Mouse (Mus musculus) testis, postnatal 10 days (tissue): ENCODE measurements around the gene Tmprss12.
"Not testable (repeated sequence)": the region's sequence is repeated elsewhere in the genome, so short reads cannot be mapped to it uniquely, and the experiment has no call there.

Source experiments
- DNase-seq: peaks from one replicate; pipeline ENCODE4 v3.0.0; 2021; ENCODE audit warnings: low spot score

Gene Tmprss12

DNA sequence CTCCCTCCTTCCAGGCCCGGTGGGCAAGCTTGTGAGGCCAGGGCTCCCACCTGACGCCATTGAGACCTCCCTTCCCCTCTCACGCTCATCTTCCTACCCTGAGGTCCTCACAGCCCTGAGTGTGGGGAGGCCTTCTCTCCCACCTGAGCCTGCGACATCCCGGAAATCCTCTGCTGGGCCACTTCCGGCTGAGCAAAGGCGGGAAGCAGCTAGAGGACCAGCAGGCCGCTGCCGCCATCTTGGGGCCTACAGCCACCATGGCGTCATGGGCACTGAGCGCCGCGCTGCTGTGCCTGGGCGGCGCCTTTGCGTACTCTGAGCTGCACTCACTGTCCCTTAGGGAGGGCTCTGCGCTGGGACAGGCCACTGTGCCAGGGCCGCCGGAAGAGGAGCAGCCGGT is at the start of gene Tmprss12:
Tmprss12 (plus strand) TSS at position 212 of the 400 bp plus-strand sequence.
- DNase-seq: no peak

DNA sequence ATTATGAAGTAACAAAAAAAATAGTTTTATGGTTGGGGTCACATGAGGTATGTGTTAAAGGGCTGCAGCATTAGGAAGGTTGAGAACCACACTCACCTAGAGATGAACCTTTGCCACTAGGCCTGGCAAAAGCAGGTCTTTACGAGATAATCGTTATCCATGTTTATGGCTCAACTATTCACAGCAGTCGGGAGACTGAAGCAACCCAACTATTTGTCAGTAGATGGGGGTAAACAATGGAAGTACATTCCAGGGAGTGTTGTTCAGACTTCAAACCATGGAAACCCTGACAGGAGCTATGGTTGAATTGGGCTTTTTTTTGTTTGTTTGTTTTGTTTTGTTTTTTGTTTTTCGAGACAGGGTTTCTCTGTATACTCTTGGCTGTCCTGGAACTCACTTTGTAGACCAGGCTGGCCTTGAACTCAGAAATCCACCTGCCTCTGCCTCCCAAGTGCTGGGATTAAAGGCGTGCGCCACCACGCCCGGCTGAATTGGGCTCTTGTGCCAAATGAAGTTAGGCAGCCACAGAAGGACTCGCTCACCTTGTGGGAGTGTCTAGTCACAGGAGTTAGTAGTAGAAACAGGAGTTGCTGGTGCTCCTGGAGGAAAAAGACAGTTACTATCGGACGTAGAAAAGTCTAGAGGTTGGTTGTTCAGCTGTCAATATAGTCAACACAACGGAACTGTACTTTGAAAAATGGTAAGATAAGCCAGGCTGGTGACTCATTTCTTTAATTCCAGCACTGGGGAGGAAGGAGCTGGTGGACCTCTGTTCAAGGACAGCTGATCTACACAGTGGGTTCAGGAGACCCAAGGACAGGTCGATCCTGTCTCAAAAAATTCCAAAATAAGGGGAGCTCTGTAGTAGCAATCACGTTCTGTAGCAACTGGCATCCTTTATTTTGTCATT is 48.8 kb upstream of the Tmprss12 start:
- DNase-seq: no peak

DNA sequence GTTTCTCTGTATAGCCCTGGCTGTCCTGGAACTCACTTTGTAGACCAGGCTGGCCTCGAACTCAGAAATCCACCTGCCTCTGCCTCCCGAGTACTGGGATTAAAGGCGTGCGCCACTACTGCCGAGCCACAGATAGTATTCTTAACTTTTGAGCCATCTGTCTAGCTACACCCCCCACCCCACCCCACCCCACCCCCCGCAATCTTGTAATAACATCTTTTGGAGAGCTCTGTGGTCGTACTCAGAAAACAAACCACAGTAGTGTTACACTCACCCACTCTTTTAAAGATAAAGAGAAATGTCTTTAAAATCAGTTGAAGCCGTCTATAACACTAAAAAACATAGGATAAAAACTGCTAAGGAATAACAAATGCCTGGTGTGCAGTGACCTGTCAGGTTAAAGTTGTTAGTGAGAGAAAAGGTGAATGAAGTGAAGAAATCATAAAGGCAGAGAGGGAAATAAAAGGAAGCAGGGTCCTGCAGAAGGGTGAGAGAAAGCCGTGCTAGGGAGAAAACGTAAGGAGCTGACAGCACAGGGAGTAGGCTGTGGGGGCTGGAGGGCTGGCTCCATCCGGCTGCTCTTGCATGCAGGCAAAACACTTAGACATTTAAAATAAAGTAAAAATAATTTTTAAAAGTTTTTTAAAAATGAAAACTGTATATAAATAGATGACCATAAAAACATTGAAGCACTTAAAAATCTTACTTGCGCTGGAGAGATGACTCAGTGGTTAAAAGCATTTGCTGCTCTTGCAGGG is 45.2 kb upstream of the Tmprss12 start:
- DNase-seq: no peak

DNA sequence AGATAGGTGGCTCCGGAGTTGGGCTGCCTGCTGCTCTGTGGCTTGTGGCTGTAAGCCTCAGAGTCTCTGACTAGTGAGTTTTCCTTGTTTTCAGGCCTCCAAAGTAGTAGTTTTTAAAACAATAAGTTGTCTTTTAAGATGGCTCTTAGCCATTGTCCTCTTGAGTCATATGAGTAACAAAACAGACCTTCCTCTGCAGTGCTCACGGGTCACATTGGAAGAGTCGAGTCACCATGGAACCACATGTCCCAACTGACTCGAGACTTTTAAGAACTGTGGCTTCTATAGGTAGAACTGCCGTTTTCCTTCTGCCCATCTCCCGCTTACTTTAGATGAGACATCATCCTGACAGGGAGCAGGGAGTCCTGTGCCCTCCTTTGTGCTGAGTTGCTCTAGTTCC is 43.7 kb upstream of the Tmprss12 start:
- DNase-seq: no peak

DNA sequence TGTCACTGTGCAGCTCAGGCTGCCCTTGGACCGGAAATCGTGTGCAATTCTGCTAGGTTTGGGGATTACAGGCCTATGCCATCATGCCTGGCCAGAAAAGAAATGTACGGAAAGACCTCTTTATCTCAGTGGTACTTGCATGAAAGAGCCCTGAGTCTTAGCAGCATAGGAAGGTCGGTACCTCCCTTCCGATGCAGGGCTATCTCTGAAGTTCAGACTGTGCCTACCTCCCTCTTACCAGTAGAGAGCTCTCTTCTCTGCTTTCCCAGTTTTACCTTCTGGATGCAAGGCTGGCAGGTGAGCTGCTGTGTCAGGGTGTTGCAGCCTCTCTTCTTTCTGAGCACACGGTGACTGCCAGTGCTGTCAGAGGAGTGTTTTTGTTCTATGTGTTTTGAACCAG is 38.9 kb upstream of the Tmprss12 start:
- DNase-seq: no peak

DNA sequence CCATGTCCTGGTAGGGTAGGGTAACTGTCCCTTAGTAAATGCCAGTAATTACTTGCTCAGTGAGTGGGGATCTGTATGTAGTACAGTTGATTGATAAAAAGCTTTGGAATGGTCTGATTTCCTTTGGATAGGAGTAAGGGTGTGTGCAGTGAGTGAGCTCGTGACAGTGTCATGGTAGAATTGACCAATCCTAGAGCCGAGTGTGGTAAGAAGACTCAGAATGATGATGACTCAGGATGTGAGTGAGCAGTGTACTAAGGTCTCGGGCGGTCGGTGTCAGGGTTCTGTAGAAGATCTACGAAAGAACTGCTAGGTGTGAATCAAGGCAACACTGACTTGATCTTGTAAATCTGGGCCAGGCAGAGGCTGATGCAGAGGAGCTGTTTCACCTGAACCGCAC is 34.7 kb upstream of the Tmprss12 start:
- no peak for DNase-seq

DNA sequence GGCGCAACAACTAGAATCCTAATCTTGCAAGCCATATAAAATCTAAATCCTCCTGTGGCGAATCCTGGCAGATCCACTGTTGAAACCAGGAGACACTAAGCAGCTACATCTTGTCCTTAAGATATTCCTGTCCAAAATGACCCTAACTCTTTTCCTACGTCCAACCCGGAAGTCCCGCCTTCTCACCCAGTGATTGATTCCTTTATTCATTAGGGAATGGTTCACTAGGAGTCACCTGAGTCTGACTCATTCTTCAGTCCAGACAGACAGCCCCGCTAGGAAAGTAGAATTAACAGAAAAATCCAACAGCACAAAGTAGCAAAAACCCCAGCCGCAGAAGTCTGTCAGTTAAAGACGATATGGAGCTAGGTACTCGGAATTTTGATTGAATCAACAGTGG is 33.3 kb upstream of the Tmprss12 start:
- no peak for DNase-seq

DNA sequence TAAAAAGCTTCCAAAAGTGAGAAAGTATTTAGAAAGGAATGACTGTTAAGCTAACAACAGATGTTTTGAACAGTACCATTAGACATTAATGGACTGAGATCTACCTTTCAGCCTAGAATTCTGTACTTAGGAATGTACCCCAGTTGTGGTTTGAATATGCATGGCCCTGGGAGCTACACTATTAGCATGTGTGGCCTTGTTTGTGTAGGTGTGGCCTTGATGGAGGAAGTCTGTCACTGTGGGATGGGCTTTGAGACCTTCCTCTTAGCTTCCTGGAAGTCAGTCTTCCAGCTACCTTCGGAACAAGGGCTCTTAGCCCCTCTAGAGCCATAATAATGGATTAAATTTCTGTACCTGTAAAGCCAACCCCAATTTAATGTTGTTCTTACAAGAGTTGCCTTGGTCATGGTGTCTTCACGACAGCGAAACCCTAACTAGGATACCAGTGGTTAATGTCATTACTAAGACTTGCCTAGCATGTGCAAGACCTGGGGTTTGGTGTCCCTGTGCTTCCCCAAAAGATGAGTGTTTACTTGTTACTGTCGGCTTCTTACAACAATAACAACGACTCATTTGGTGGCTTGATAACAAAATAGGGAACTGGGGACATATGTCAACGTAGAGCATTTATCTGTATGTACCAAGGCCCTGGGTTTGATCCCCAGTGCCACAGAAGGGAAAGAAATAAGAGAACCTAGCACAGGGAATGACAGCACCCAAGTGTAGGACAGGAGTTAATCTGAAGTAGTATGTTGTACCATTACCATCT is 31.8 kb upstream of the Tmprss12 start:
- DNase-seq: no peak

DNA sequence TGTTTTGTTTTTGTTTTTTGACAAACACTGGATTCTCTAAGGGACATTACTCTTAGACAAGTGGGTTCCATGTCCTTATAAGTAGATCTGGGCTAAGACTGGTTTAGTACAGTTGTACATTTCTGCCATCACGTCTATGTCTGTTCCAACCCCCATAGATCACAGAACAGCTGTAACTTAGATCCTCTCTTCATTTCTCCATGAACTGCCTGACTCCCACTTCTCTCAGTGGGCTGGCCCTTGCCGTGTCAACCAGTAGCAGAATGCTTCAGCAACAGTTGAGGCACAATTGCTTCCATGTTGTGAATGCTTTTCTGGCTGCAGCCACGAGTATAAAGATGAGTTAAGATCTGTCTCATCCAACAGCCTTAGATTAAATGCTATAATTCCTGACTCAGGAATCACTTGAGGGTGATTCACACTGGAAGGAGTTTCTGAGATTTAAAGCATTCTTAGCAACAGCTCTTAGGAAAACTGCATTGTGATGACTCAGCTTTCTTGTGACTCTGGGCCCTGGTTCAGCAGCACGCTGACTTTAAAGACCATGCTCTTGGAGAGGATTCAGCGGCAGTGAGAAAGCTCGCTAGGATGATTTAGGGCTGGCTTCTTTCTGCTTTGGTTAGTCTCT is 29.4 kb upstream of the Tmprss12 start:
- DNase-seq: no peak

DNA sequence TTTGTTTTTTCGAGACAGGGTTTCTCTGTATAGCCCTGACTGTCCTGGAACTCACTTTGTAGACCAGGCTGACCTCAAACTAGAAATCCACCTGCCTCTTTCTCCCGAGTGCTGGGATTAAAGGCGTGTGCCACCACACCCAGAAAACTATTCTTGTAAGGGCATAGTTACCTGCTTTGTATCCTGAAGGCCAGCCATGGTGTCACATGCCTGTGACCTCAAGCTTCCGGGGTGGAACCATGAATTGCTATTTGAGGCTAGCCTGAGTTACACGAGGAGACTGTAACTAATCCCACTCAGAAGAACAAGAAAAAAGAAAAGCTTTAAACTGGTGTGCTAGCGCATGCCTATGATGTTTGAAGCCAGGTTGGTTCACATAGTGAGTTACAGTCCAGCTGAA is 24.3 kb upstream of the Tmprss12 start:
- DNase-seq: no peak

DNA sequence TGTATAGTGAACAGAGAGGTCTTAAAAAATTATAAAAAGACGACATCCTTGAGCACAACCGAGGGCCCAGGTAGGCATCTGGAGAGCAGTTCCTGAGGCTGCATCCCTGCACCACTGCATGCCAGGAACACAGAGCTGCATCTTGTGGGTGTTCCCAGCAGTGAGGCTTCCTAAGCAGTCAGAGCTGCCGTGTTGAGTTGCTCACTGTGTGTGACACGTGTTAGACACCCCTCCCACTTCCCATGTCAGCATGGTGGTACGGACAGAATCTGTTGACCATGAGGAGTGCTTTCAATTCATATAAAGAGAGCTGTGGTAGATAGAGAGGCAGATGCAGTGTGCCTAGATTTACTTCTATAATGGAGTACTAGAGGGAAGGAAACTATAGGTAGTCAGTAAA is 23.3 kb upstream of the Tmprss12 start:
- no peak for DNase-seq

DNA sequence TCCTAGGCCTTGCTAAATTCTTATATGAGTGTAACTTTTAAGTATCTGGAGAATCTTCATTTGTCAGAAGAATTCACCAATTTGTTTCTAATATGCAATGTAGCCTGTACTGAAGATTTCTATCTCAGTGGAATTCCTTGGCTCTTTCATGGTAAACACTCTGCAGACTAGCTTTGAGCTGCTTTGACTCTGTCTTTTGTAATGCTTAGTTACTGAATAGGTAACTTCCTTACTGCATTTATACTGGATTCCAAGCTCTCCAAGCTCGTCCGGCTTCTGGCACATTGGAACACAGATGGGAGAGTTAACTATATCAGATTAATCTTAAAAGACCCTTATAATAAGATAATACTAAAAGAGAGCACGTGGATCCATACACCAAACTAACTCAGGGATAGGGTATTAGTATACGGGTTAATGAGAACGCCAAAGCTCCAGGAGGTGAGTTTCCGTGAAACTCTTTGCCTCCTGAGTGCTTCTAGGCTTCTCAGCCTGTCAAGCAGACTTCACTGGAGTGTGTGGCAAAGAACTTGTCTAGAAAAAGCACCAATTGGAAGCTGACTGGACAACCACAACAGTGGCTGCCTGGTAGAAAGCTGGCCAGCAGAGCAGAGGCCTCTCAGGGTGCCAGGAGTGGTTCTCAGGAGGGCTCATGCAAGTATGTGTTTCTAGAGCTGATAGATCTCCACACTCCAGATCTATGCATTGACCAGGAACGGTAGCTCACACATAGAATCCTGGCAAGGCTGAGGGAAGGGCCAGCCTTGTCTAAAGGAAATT is 21.8 kb upstream of the Tmprss12 start:
- DNase-seq: no peak

DNA sequence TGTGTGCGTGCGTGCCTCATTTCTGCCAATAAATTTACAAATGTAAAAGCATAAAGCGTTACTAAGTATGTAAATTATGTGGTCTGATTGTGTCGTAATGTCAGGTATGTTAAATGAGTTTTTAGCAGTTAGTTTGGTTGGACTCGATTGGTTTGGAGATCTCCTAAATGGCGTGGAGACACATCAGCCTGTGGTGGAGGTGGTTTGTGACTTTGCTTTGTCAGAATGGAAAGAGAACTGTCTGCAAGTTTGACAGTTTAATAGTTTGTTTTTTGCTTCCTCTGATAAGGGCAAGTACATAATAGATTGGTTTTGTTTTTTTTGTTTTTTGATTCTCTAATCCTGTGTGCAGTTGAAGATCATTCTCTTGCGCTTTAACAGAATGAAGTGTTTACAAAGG is 20.3 kb upstream of the Tmprss12 start:
- not testable (repeated sequence) for DNase-seq

DNA sequence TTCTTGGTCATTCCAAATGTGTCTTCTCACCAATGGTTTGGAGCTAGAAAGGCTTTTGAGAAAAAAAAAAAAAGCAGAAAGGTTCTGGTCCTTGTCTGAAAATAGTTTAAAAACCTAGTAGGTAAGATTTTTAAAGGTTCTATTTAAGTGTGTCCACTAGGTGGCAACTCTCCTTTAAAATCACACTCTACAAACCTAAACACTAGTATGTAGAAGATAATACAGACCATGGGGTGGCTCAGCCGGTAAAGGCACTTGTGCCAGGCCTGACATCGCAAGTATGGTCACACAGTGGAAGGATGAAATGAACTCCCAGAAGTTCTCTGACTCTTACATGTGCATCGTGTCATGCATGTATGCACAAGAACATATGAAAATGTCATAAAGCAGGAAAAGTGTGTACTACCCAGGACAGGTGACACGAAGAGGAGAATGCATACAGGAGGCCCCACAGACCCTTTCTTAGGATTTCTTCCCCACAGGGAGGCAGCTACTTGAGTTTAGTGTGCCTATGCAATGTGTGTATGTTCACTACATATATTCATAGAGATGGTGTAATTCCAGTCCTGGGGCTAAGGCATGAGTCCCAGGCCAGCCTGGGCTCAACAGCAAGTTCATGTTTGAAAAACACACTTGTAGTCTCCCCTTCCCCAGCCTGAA is 17.3 kb upstream of the Tmprss12 start:
- DNase-seq: no peak

DNA sequence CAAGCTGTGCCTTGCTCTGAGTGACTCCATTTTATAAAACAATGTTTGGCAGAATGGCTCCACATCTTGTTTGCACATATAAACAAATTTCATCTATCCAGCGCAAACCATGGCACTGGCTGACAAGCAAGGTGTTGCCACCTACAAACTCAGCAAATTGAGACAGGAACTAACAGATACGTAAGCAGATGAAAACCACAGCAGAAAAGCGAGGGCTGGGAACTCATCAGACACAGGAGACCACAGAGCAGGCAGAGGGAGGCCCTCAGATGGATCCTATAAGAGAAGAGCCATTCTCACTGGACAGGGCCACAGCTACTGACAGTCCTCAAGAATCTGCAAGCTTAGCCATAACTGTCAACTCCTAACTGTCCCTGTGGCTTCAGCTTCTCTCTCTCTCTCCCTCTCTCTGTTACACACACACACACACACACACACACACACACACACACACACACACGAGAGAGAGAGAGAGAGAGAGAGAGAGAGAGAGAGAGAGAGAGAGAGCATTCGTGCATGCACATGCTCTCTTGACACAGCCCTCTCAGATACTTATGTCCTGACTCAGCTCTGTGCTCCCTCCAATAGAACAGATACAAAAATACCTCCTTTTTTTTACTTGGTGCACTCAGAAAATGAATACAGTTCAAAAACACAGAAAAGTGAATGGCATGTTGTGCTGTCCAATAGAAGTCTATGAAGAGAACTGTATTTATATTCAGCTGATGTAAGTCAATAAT is 14.9 kb upstream of the Tmprss12 start:
- no peak for DNase-seq

DNA sequence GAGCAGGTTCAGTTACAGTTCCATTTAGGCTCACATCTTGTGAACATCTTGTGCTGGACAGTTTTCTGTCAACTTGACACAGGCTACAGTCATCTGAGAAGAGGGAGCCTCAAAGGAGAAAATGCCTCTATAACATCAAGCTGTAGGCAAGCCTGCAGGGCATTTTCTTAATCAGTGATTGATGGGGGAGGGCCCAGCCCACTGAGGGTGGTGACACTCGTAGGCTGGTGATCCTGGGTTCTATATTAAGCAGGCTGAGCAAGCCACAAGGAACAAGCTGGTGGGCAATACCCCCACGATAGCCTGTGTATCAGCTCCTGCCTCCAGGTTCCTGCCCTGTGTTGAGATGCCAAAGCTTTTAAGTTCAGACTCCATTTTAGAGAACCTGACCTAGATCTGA is 11.7 kb upstream of the Tmprss12 start:
- DNase-seq: no peak

DNA sequence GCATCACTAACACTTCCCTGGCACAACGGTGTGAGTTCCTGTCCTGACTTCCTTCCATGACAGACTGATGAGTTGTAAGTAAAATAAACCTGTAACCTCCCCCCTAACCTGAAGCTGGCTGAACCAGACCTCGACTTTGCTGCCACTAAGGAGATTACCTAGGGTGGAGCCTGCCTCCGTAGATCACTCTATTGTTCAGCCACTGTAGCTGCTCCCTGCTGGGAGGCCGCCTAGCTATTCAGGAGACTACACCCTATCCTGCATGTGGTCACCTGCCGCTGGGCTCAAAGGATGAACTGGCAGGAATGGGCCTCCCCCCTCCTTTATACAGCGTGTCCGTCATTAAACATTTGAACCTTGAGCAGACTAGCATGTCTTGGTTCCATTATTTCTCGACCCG is 10.9 kb upstream of the Tmprss12 start:
- no peak for DNase-seq

DNA sequence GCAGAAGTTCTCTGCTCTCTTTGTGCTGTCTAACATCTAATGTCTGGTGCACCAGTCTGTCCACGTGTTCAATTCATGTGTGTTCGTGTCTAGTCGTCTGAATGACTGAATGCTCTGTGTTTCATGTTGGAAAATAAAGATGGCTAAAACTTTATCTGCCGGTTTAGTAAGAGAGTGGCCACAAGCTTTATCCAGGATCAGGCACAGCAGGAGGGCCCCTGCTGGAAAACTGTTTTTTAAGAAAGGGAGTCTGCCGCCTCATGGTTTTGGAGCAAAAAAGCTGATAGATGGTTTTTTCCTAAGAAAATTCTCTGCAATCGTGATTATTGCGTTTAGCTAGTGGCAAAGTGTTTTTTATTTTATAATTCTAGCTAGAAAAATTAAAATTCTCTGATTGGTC is 10.0 kb upstream of the Tmprss12 start:
- DNase-seq: not testable (repeated sequence)

DNA sequence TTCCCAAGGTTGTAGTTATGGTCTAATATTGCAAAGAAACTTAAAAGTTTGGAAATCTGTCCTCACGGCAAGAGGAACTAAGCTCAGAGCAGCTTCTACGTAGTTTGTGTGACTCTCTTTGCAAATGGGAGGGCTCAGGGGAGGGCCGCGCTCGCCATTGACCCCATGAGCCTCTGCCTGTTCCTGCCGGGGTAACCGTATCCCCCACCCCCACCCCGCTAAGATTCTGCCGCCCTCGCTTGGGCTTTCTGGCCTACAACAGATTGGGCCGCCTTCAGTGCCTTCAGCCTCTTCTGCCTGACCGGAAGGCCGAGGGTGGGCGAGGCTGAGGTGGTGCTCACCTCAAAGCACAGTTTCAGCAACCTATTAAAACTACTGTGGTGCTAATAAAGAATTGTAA is 9.2 kb upstream of the Tmprss12 start:
- DNase-seq: no peak

DNA sequence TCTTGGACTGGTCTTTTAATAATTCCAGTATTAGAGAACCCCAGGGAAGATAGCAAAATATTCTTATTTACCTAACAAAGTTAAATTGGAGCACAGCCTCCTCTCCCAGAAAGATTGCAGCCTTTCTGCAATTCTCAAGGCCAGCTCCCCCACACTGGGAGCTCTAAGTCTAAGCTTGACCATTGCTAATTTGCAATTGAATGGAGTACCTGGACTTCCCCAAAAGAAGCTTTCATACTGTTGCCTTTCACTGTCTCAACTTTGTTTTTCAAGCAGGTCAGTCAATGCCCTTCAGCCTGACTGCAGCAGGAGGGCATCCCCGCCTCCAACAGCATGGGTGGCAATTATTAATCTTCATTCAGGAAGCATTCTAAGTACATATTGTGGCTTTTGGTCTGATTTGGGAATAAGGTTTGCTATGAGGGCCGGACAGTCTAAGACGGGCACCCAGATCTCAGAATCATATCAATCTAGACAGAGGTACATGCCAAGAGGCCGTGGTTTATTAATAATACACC is 6.8 kb upstream of the Tmprss12 start:
- DNase-seq: not testable (repeated sequence)
